Comparison of ENCODE assay signal across 27 mouse cellular contexts in the genomic region with DNA sequence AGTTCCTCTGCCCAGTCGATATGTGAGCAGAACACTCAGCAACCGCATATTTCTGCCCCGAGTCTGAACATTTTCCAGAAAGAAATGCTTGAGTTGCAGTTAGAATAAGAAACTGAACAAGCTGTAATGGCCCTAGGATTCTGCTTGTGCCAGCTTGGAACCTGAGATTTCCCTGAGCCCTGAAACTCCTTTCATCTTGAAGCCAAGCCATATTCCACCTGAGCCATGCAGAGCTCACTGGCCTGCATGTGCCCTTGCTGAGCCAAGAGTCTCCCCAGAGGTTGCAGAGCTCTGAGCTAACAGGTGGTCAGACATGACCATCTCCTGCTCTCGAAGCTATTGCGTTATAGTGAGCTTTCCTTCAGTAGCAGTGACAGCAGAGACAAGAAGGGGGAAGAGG.
DNase-seq lines count a peak whose midpoint lies in the region; ATAC-seq lines count a peak whose summit lies in the region.
"Had no signal": no experiment of that assay in that cellular context is flagged by ENCODE, and none has a peak within 500 bp of the region (broad histone marks: within the 10 kb centered on the region; RNA-seq: fewer than 3 reads in every experiment).

No protein-coding gene starts in this region.

- H3K4me3 ChIP-seq in embryonic facial prominence, embryonic 14.5 days (ENCODE audit: low read depth, low read length), result no peak overlapping the region
- no peak overlapping the region for H3K4me3 ChIP-seq in embryonic facial prominence, embryonic 10.5 days
- H3K4me3 ChIP-seq: embryonic facial prominence, embryonic 12.5 days; erythroblast, embryonic 14.5 days; heart, embryonic 13.5 days; left cerebral cortex, adult 2 months; limb, embryonic 13.5 days; lung, embryonic 15.5 days; midbrain, embryonic 10.5 days; myocyte; neural tube, embryonic 12.5 days had no signal

- H3K27ac ChIP-seq in embryonic facial prominence, embryonic 14.5 days (replicated peaks; ENCODE audit: low read depth, low read length), result peak overlapping the region; percentile 4; the same call in 1 of the 2 replicates
- H3K27ac ChIP-seq in embryonic facial prominence, embryonic 10.5 days (replicated peaks), result no peak overlapping the region
- H3K27ac ChIP-seq: embryonic facial prominence, embryonic 12.5 days; heart, embryonic 13.5 days; hindbrain, embryonic 14.5 days; left cerebral cortex, adult 2 months; limb, embryonic 13.5 days; lung, embryonic 15.5 days; midbrain, embryonic 10.5 days; neural tube, embryonic 12.5 days had no signal

- H3K4me1 ChIP-seq in embryonic facial prominence, embryonic 14.5 days (ENCODE audit: control insufficient read depth, insufficient read depth, low read length), result no peaks in the 10 kb centered on the region
- no peaks in the 10 kb centered on the region; the same call in 1 of the 2 replicates for H3K4me1 ChIP-seq in embryonic facial prominence, embryonic 10.5 days
- H3K4me1 ChIP-seq: embryonic facial prominence, embryonic 12.5 days; limb, embryonic 13.5 days; lung, embryonic 15.5 days; midbrain, embryonic 10.5 days; neural tube, embryonic 12.5 days had no signal

- no peak overlapping the region for H3K9ac ChIP-seq in embryonic facial prominence, embryonic 14.5 days (ENCODE audit: low read depth, low read length)
- H3K9ac ChIP-seq: embryonic facial prominence, embryonic 12.5 days; heart, embryonic 13.5 days; hindbrain, embryonic 14.5 days; limb, embryonic 13.5 days; lung, embryonic 15.5 days; neural tube, embryonic 12.5 days had no signal

- no peak for DNase-seq in cerebellum, adult 11 months
- peak; percentile 65 for DNase-seq in embryonic facial prominence, embryonic 14.5 days (ENCODE audit: low spot score)
- no peak for DNase-seq in embryonic facial prominence, embryonic 10.5 days (ENCODE audit: low spot score)
- DNase-seq in brain, adult 2 months (ENCODE audit: low read depth, low spot score), result peak; percentile 60
- peak; percentile 85 for DNase-seq in skeletal muscle tissue, adult 2 months (ENCODE audit: low read depth, low spot score)
- no peak for DNase-seq in testis, postnatal 10 days (ENCODE audit: low spot score)
- DNase-seq: adrenal gland, postnatal 10 days; heart, postnatal 10 days; kidney, adult 9 months; kidney, postnatal 14 days; right cerebral cortex, postnatal 4 days had no signal

- no peaks in the 10 kb centered on the region for H3K9me3 ChIP-seq in embryonic facial prominence, embryonic 14.5 days (ENCODE audit: control insufficient read depth, low read length)
- H3K9me3 ChIP-seq in embryonic facial prominence, embryonic 10.5 days, result no peaks in the 10 kb centered on the region
- H3K9me3 ChIP-seq: embryonic facial prominence, embryonic 12.5 days; heart, embryonic 13.5 days; limb, embryonic 13.5 days; lung, embryonic 15.5 days; midbrain, embryonic 10.5 days; neural tube, embryonic 12.5 days had no signal

- 0 out of 2 replicates have a peak, but pooled peaks have one; percentile 55 for ATAC-seq in cerebellum, adult (ENCODE audit: insufficient number of reproducible peaks, low FRiP score, low TSS enrichment)
- ATAC-seq in embryonic facial prominence, embryonic 14.5 days (ENCODE audit: low read depth), result peak; percentile 33; the same call in 1 of the 2 replicates
- ATAC-seq: forebrain, embryonic 16.5 days; intestine, postnatal 0 days; midbrain, embryonic 16.5 days had no signal

- no peaks in the 10 kb centered on the region for H3K36me3 ChIP-seq in embryonic facial prominence, embryonic 14.5 days (ENCODE audit: control insufficient read depth, insufficient read depth, low read length)
- no peaks in the 10 kb centered on the region for H3K36me3 ChIP-seq in embryonic facial prominence, embryonic 10.5 days (replicated peaks)
- H3K36me3 ChIP-seq: embryonic facial prominence, embryonic 12.5 days; heart, embryonic 13.5 days; limb, embryonic 13.5 days; lung, embryonic 15.5 days; midbrain, embryonic 10.5 days; neural tube, embryonic 12.5 days had no signal

- 44% methylated on average over 5 of the region's 5 CpGs for WGBS in embryonic facial prominence, embryonic 14.5 days
- WGBS in embryonic facial prominence, embryonic 10.5 days, result 88% methylated on average over 5 of the region's 5 CpGs

- no peak overlapping the region for H3K4me2 ChIP-seq in embryonic facial prominence, embryonic 14.5 days (ENCODE audit: low read depth, low read length)
- H3K4me2 ChIP-seq: embryonic facial prominence, embryonic 12.5 days; heart, embryonic 13.5 days; hindbrain, embryonic 14.5 days; limb, embryonic 13.5 days; liver, embryonic 11.5 days; lung, embryonic 15.5 days; neural tube, embryonic 12.5 days had no signal

- no peaks in the 10 kb centered on the region for H3K27me3 ChIP-seq in embryonic facial prominence, embryonic 14.5 days (replicated peaks; ENCODE audit: control insufficient read depth, insufficient read depth, low read length)
- no peaks in the 10 kb centered on the region for H3K27me3 ChIP-seq in embryonic facial prominence, embryonic 10.5 days (replicated peaks; ENCODE audit: low read depth, poor library complexity, severe bottlenecking)
- H3K27me3 ChIP-seq: CH12.LX; embryonic facial prominence, embryonic 12.5 days; heart, embryonic 13.5 days; limb, embryonic 13.5 days; lung, embryonic 15.5 days; neural tube, embryonic 12.5 days had no signal

Comparison
In these comparisons a context has a peak if more than half of its experiments do, and no peak if none do; other contexts are left out.
1. DNase-seq: peak in embryonic facial prominence, embryonic 14.5 days (single experiment), brain, adult 2 months (single experiment) and skeletal muscle tissue, adult 2 months (single experiment); none in cerebellum, adult 11 months (single experiment), embryonic facial prominence, embryonic 10.5 days (single experiment) and testis, postnatal 10 days (single experiment).